Mouse (Mus musculus): Measurements from ENCODE around the gene P3h2.

DNA sequence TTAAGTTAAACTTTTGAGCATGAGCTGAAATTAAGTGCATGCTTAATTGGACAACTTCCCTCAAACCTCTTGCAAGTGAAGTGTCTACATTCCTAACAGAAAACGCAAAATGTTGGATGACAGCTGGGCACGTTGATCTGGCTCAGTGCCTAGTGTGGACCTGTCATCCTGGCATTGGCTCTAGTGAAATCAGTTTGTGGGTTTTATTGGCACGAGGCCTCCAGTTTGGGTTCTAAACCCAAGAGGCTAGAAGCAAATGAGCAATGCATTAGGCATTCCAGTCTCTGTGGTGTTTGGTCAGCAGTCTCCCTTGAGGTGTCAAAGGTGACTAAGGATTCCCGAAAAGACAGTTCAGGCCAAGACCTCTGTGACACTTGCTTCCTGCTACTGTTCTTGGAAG, 102.3 kb downstream of the P3h2 start:
- no peak for TF ChIP-seq CTCF (IDR thresholded peaks at IDR 0.05; ENCODE audit: low read depth)
- TF ChIP-seq EP300 (IDR thresholded peaks at IDR 0.05; ENCODE audit: low read depth): no peak

Data from heart, postnatal 0 days (tissue).